Mouse (Mus musculus) liver, embryonic 14.5 days (tissue): Measurements from ENCODE around the gene Pgap3.

ENCODE experiments used
- CTCF ChIP-seq: IDR thresholded peaks from 2 replicates; pipeline ENCODE4 v1.5.1; 2016; ENCODE audit warnings: antibody characterized with exemption, low read depth, control low read depth
- EP300 ChIP-seq: IDR thresholded peaks from 2 replicates; pipeline ENCODE4 v1.6.1; 2016; ENCODE audit warnings: antibody characterized with exemption, low read depth

DNA sequence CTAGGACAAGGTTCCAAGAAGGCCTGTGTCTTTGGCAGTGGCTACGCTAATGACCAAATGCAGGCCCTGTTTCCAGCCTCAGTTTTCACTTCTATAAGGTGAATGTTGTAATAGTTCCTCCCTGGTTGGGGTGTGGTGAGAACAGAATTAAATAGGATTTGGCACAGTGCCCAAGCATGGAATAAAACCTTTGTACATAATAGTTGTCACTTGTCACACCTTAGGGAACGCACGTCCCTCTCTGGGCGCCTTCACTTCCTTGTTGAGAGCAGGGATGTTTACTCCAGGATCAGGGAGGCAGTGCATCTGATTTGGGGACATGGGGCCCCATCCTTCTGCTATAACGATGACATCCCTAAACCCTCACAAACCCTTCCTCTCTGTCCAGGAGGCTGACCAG, 28.1 kb upstream of the Pgap3 start:
- TF ChIP-seq CTCF (no peak), EP300 (no peak)
